Mouse (Mus musculus) embryo, embryonic 11 days (tissue): ENCODE measurements at regions not wholly inside any gene's neighbourhood (a gene's known extent, or its start where the extent isn't known, plus 50 kb on each side); places are given as distances from the start of the nearest gene placed in this dataset.
A peak's percentile ranks its signal among the peaks of the same experiment; 100 is the strongest.

Experiments used
- DNase-seq: peaks from one replicate; pipeline ENCODE4 v3.0.0-alpha.2; 2015

GRCm38 (mm10) chr13:107620887-107621286, 423.4 kb upstream of the Smim15 start:
- DNase-seq: no peak

DNA sequence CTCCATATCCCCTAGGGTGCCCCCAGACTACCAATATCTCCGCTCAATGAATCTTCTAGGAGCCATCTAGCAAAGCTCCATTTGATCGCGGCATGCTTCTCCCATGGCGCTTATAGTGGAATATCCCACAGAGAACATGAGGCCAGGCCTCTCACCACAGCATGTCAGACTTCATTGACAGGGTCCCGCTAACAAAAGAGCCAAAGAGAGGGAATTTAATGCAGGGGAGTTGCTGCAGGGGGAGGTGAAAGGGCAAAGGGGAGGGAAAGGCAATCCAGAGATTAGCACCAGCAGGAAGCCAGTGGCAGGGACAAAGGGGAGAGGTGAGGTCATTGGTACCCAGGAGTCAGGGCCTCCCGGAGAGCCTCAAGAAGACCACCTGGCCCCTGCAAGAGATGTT, 424.0 kb upstream of the Smim15 start:
- peak; percentile 53 for DNase-seq

DNA sequence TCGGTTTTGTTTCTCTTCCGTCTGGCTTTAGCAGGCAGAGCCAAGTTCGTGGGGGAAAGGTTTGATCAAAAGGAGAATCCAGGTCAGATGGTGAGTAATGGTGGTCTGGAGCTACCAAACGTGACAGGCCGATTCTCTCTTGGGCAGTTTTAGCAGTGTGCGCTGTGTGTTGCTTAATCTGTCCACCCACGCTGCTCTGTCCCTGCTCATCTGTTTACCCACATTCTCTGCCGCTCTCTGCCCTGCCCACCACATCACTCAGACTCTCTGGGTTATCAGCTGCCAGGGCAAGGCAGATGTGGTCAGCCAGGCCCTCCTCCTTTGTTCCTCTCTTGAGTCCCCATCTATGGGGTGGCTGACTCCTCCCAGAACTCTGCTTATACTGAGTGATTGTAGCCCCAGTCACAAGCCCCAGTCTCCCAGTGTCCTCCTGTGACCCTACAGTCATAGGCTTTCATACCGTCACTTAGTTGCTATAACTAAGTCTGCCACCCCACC, 424.8 kb upstream of the Smim15 start:
- no peak for DNase-seq

DNA sequence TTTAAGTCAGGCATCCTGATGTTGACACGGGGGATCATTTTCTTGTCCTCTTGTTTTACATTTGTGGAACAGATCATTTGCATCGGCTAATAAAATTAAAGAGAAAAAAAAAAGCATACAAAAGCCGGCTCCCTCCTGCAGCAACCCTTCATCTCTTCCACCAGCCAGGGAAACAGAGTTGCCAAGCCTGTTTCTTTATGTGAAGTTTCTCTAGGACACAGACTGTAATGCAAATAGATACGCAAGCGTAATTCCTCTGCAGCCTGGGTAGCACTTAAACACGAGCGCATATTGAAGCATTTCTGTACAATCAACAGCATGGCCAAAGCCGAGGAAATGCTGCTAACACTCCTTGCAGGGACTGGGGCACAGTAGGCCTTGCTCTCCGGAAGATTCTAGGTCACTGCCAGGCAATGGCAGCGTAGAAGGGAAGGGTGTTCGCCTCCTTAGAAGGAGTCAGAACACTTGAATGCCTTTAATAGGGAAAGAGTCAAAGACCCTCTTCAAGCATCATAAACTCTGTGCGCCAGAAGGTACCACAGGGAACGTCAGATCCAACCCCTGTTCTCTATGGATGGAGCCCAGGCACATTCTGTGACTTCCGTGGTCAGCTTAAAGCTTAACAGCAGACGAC, 425.3 kb upstream of the Smim15 start:
- DNase-seq: no peak

DNA sequence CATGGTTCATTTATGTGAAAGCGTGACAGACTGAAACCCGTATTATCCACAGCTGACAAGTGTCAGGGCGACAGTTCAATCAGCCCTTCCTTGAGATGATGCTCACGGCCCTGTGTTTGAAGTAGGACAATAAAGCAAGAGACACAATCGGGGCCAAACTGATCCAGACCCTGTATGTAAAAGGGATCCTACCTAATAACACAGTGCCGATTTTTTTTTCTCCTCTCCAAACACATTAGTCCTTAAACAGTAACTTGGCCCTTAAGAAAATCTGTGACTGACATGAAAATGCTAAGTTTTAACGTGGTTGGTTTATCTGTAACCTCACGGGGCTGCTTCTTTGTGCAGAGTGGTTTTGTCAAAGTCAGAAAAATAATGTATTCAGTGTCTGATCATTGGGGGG, 425.9 kb upstream of the Smim15 start:
- DNase-seq: peak; percentile 42

GRCm38 (mm10) chr13:107617582-107617981, 426.7 kb upstream of the Smim15 start:
- no peak for DNase-seq

- DNase-seq: no peak
Observed at GRCm38 (mm10) chr13:107616775-107617174, 427.5 kb upstream of the Smim15 start.

- DNase-seq: no peak
Observed at GRCm38 (mm10) chr13:107608996-107609503, 435.2 kb upstream of the Smim15 start.

DNA sequence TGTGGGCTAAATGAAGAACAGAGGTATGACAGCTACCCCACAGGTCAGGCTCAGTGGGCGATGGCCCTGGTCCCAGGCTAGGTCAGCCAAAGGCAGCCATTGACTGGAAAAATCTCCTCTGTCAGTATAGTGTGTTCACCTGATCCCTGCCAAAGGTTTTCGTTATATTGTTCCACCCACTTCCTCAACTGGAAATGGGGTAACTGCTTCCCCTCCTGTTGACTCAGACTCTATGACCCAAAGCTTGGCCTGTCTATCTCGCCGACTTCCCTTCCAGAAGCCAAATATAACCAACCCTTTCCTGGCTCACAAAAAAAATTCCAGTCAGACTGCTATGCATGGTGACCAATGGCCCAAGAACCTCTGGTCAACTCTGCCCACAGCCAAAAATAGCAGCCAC, 437.0 kb upstream of the Smim15 start:
- no peak for DNase-seq

GRCm38 (mm10) chr13:107602149-107602548, 442.1 kb upstream of the Smim15 start:
- no peak for DNase-seq

DNA sequence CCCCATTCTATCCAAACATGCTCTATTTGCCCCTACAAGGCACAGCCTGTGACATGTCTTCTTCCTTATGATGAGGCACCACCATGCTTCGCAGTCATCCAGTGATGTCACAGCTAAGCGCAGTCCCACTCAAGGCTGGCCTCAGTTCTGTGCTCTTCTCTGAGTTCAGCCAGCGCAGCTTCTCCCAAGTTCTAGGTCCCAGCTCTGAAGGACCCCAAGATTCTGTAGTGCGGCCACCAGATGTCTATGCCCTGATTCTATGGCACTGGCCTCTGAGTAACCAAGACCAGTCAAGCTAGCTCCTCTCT, 443.2 kb upstream of the Smim15 start:
- DNase-seq: no peak

DNA sequence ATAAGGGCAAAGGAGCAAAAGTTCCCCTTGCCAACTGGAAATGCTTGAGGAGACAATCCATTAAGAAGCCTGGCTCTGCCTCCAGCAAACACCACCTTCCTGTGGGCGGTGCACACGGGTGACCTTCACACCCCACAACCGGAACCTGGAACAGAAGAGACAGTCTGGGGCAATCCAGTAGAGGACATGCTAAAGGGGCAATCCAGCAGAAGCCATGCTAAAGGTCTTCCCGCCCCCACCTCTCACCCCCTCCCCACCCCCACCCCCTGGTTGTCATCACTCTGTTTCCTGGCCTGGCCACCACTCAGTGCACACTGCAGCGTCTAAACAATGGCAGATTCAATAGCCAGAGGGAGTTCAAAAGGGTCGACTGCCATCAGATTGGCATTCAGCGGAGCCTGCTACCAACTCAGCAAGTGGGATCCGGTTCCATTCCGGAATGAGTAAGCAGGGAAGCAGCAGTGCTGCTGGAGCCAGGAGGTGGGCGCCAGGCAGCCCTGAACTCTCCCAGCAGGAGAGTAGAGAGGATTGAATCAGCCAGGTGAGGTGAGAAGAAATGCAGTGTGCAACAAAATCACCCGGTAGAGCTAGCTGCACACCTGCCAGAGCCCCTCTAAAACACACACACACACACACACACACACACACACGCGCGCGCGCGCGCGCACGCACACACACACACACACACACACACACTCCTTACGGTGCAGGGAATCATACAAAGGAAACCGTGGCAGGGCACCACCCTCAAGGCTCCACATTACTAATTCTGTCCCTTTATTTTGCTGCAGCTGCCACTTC, 443.7 kb upstream of the Smim15 start:
- peak; percentile 81 for DNase-seq

DNA sequence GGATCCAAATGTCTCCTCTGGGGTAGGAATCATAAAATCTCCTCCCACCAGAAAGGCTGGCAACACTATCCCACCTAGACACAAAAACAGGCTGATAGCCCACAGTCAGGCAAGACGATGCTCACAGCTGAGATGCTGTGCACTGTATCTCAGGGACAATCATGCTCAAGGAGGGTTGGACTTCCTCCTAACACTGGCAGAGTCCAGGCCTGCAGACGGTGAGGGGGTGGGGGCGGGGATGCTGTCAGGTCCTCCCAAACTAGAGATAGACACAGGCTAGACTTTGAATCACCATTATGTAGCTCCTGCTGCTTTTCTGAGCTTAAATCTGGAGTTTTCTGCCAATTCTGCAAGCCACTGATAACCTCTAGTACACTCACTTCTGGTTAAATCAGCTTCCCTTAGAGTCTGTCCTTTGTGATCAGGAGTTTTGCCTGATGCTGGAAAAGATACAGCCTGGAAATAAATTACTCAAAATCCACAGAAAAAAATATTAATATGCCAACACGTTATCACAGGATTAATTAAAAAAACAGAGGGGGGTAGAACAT, 445.1 kb upstream of the Smim15 start:
- DNase-seq: no peak

- peak; percentile 39 for DNase-seq
Observed at GRCm38 (mm10) chr13:107598391-107598790, 445.9 kb upstream of the Smim15 start.

DNA sequence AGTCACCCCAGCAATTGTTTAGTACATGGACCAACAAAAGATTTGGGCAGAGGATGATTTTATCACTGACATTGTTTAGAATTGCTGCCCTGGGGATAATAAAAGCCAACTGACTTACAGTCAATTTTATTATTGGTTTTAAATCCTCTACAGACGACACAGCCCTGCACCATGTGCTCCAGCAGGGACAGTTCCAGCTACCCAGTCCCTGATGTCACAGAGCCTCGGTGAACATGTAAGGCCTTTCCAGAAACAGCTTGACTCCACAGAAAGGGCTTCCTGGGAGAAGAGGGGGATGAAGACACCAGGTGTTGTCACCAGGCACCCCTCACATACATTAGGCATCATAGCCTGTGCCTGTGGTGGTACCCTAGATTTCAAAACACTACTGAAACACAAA, 447.0 kb upstream of the Smim15 start:
- no peak for DNase-seq

- no peak for DNase-seq
Observed at GRCm38 (mm10) chr13:107596183-107596582, 448.1 kb upstream of the Smim15 start.

GRCm38 (mm10) chr13:107588399-107589002, 455.7 kb upstream of the Smim15 start:
- DNase-seq: no peak

DNA sequence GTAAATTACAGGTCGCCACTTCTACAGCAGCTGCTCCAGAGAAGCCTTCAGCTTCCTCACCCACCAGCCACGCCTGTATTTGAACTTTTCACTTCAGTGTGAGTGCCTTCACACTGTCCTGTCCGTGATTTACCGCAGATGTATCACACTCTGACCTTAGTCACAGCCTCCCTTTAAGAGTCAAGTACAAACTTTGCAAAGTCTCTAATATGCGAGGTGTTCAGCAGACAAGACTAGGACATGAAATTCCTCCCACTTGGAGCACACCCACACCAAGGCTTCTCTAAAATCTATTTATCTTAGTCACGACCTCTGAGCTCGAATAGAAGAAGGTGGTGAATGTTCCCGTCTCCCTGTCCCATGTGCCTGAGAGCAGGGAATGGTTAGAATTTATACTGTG, 456.6 kb upstream of the Smim15 start:
- no peak for DNase-seq

- DNase-seq: no peak
Observed at GRCm38 (mm10) chr13:107585936-107586335, 458.3 kb upstream of the Smim15 start.

DNA sequence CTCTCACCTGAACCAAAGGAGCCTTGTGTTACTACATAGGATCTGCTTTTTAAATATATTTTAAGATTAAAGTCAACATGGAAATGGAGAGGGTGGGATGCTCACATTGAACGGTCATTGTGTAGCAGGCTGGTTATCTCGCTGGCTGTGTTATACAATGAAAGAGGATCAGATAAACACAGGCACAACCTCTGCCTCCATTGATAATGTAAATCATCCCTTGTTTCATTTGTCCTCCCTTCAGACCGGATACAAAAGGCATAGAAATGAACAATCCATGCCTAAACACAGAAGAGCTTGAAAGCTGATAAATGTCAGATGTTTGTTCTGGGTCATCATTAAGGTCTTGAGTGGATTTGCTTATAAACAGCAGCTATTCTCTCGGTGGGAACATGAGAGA, 458.9 kb upstream of the Smim15 start:
- DNase-seq: no peak

GRCm38 (mm10) chr13:107578968-107579367, 465.3 kb upstream of the Smim15 start:
- no peak for DNase-seq

- no peak for DNase-seq
Observed at GRCm38 (mm10) chr13:107577809-107578208, 466.4 kb upstream of the Smim15 start.

DNA sequence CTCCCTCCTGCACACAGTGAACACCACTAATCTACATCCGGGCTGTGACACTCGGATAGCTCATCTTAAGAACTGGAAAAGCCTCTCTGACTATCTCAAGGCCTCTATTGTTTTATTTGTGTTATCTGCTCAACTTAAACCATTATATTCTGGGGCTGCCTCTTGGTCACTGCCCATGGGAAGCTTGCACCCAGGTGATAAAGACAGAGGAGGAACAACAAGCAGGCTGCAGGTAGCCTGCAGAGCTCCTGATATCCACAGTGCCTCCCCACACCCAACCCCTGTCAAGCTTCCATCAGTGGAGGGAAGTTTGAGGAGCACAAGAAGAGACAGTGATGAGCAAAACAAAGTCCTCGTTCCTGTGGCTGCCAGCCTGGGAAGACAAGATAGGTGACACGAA, 467.0 kb upstream of the Smim15 start:
- DNase-seq: no peak

DNA sequence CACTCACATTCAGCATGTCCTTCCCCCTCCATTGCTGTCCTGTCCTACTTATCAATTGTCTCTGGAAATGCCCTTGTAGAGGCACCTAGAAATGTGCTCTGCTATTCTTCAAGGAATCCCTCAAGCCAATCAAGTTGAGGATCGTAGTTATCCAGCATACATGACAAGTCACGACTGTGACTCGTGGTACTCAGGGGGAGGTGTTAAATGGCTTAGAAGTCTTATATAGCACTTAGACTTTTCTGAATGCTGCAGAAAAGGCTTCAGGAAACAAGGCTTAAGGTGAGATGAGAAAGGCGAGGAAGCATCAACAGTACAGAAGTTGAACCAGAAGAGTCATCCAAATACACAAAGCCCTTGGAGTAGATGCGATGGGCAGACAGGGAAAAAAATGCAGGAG, 467.5 kb upstream of the Smim15 start:
- DNase-seq: no peak
